Mouse (Mus musculus): ENCODE results near the gene Rhno1. TPM values are rescaled to one million over a fixed set of nuclear protein-coding genes. Genes with fewer than 3 reads are reported as not detected.

Rhno1 gene
- polyA plus RNA-seq, 1 experiment from 2014 or later: 64.3 TPM

- peaks cover 16% of the 10 kb centered on the region for H3K36me3 ChIP-seq
- no peaks in the 10 kb centered on the region for H3K27me3 ChIP-seq
- no peaks in the 10 kb centered on the region for H3K4me1 ChIP-seq (replicated peaks)
- no peak overlapping the region for H3K9ac ChIP-seq
- no peaks in the 10 kb centered on the region for H3K9me3 ChIP-seq (replicated peaks)
- WGBS (ENCODE audit: insufficient replicate concordance): 6% methylated on average over 4 of the region's 4 CpGs
- no peak overlapping the region for H3K27ac ChIP-seq
- H3K4me3 ChIP-seq (replicated peaks): no peak overlapping the region
- no peak for DNase-seq
- no peak for ATAC-seq (ENCODE audit: low read depth)
- H3K4me2 ChIP-seq: no peak overlapping the region
Measured at GRCm38 (mm10) chr6:128318317-128318716, 44.4 kb downstream of the Rhno1 start.

- DNase-seq (no peak), ATAC-seq (ENCODE audit: low read depth) (no peak)
- Histone ChIP-seq H3K9ac (no peak overlapping the region), H3K4me2 (no peak overlapping the region), H3K4me1 (replicated peaks) (no peaks in the 10 kb centered on the region), H3K4me3 (replicated peaks) (no peak overlapping the region), H3K27me3 (no peaks in the 10 kb centered on the region), H3K36me3 (no peaks in the 10 kb centered on the region), H3K27ac (no peak overlapping the region), H3K9me3 (replicated peaks) (no peaks in the 10 kb centered on the region)
- WGBS (ENCODE audit: insufficient replicate concordance): 67% methylated on average over 8 of the region's 8 CpGs
Measured at GRCm38 (mm10) chr6:128315597-128315996, 47.1 kb downstream of the Rhno1 start.

- ATAC-seq (ENCODE audit: low read depth) (no peak), DNase-seq (no peak)
- Histone ChIP-seq H3K9ac (no peak overlapping the region), H3K27me3 (no peaks in the 10 kb centered on the region), H3K4me3 (replicated peaks) (no peak overlapping the region), H3K9me3 (replicated peaks) (no peaks in the 10 kb centered on the region), H3K36me3 (no peaks in the 10 kb centered on the region), H3K27ac (no peak overlapping the region), H3K4me2 (no peak overlapping the region), H3K4me1 (replicated peaks) (no peaks in the 10 kb centered on the region)
- WGBS (ENCODE audit: insufficient replicate concordance): 62% methylated on average over 6 of the region's 6 CpGs
Measured at GRCm38 (mm10) chr6:128314796-128315195, 47.9 kb downstream of the Rhno1 start.

GRCm38 (mm10) chr6:128308311-128308710 is 54.4 kb downstream of the Rhno1 start:
- H3K4me2 ChIP-seq: no peak overlapping the region
- no peaks in the 10 kb centered on the region for H3K27me3 ChIP-seq
- H3K4me1 ChIP-seq (replicated peaks): 0 out of 2 replicates have a peak, but pooled peaks cover 3% of the 10 kb centered on the region
- no peaks in the 10 kb centered on the region for H3K36me3 ChIP-seq
- WGBS (ENCODE audit: insufficient replicate concordance): 28% methylated on average over 4 of the region's 4 CpGs
- no peak overlapping the region for H3K27ac ChIP-seq
- ATAC-seq (ENCODE audit: low read depth): no peak
- no peak overlapping the region for H3K9ac ChIP-seq
- H3K9me3 ChIP-seq (replicated peaks): no peaks in the 10 kb centered on the region
- DNase-seq: peak; percentile 49
- H3K4me3 ChIP-seq (replicated peaks): no peak overlapping the region

Other genes starting within 250 kb of the Rhno1 start
- gene Tspan9, start 219.3 kb downstream of the Rhno1 start, polyA plus RNA-seq (2015; fragmentation: Nextera tagmentation; extraction: Ambion mirVana): 16.9 and 27.3 TPM in 2 replicates
- 0.46 and 0.77 TPM in 2 replicates for gene Tead4, start 62.1 kb downstream of the Rhno1 start, polyA plus RNA-seq (2015; fragmentation: Nextera tagmentation; extraction: Ambion mirVana)
- gene Tulp3, start 7.1 kb downstream of the Rhno1 start, polyA plus RNA-seq (2015; fragmentation: Nextera tagmentation; extraction: Ambion mirVana): 2.5 TPM in 2 replicates
- 12.2 and 14.7 TPM in 2 replicates for gene Foxm1, start 56 bp upstream of the Rhno1 start, polyA plus RNA-seq (2015; fragmentation: Nextera tagmentation; extraction: Ambion mirVana)
- gene Tex52, start 12.5 kb upstream of the Rhno1 start, polyA plus RNA-seq (2015; fragmentation: Nextera tagmentation; extraction: Ambion mirVana): not detected in 2 replicates
- not detected in 2 replicates for gene Gm44596, start 12.6 kb upstream of the Rhno1 start, polyA plus RNA-seq (2015; fragmentation: Nextera tagmentation; extraction: Ambion mirVana)
- gene Nrip2, start 36.4 kb upstream of the Rhno1 start, polyA plus RNA-seq (2015; fragmentation: Nextera tagmentation; extraction: Ambion mirVana): 1.4 and 1.6 TPM in 2 replicates
- gene Itfg2, start 62.0 kb upstream of the Rhno1 start, polyA plus RNA-seq (2015; fragmentation: Nextera tagmentation; extraction: Ambion mirVana): 13.4 and 16.1 TPM in 2 replicates
- gene Fkbp4, start 75.8 kb upstream of the Rhno1 start, polyA plus RNA-seq (2015; fragmentation: Nextera tagmentation; extraction: Ambion mirVana): 273 and 316 TPM in 2 replicates
- 64.5 and 76.6 TPM in 2 replicates for gene Pzp, start 163.8 kb upstream of the Rhno1 start, polyA plus RNA-seq (2015; fragmentation: Nextera tagmentation; extraction: Ambion mirVana)
- 4.4 and 4.6 TPM in 2 replicates for gene A2ml1, start 218.7 kb upstream of the Rhno1 start, polyA plus RNA-seq (2015; fragmentation: Nextera tagmentation; extraction: Ambion mirVana)